18 mouse cellular contexts compared by ENCODE assay signal in the genomic region with DNA sequence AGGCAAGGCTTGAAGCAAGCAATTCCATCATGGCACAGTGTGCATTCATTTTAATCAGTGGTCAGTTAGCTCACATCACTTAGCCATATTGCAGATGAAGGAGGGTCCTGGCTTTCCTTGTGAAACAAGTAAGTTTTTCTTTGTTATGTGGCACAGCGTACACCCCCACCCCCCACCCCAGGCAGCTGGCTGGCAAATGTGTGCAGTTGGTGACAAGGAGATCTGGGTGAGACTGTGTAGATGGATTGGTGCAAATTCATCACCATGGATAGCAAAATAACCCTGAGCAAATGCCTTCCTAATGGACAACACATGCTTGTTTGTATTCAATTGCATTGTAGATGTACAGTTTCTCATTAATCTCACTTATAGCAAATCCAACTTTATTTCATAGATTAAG.
DNase-seq lines count a peak whose midpoint lies in the region; ATAC-seq and TF ChIP-seq lines count a peak whose summit lies in the region.
"Had no signal": no experiment of that assay in that cellular context is flagged by ENCODE, and none has a peak within 500 bp of the region (broad histone marks: within the 10 kb centered on the region; RNA-seq: fewer than 3 reads in every experiment).

No protein-coding gene starts in this region.

- ATAC-seq in neural tube, embryonic 15.5 days (ENCODE audit: low FRiP score) = no peak
- ATAC-seq in limb, embryonic 14.5 days (ENCODE audit: low FRiP score, low read depth) = no peak
- ATAC-seq: forebrain, embryonic 15.5 days; intestine, embryonic 16.5 days had no signal

- WGBS in neural tube, embryonic 15.5 days = 65% methylated on average over 1 of the region's 1 CpGs
- WGBS in limb, embryonic 14.5 days = 26% methylated on average over 1 of the region's 1 CpGs

- H3K9ac ChIP-seq in neural tube, embryonic 15.5 days (replicated peaks) = no peak overlapping the region
- H3K9ac ChIP-seq in limb, embryonic 14.5 days (ENCODE audit: low read depth, low read length, severe bottlenecking) = no peak overlapping the region
- H3K9ac ChIP-seq: embryonic facial prominence, embryonic 12.5 days; forebrain, embryonic 15.5 days had no signal

- H3K27ac ChIP-seq in neural tube, embryonic 15.5 days (replicated peaks) = no peak overlapping the region
- H3K27ac ChIP-seq in limb, embryonic 14.5 days (replicated peaks; ENCODE audit: low read depth, low read length) = no peak overlapping the region
- H3K27ac ChIP-seq: embryonic facial prominence, embryonic 12.5 days; forebrain, embryonic 15.5 days; heart, embryonic 10.5 days had no signal

- no peaks in the 10 kb centered on the region for H3K9me3 ChIP-seq in neural tube, embryonic 15.5 days (replicated peaks)
- H3K9me3 ChIP-seq in limb, embryonic 14.5 days (ENCODE audit: control insufficient read depth, low read length) = no peaks in the 10 kb centered on the region
- H3K9me3 ChIP-seq: embryonic facial prominence, embryonic 12.5 days; forebrain, embryonic 15.5 days; heart, embryonic 10.5 days had no signal

- peak; percentile 7 for DNase-seq in embryo, embryonic 10 days (ENCODE audit: low spot score)
- DNase-seq in embryo, embryonic 9.5 days (ENCODE audit: extremely low spot score) = no peak
- peak; percentile 19 for DNase-seq in neural tube, embryonic 10.5 days (ENCODE audit: extremely low spot score, low spot score)
- peak; percentile 5 for DNase-seq in limb, embryonic 14.5 days (ENCODE audit: low spot score)
- DNase-seq in retina, postnatal 1 day = peak; percentile 51
- DNase-seq in c-Kit-positive CD71-positive TER-119-positive erythroid progenitor cells, embryonic 14.5 days (ENCODE audit: low spot score) = no peak
- DNase-seq in spleen, postnatal 4 days (ENCODE audit: low spot score in 2 of 2) = no peak
- DNase-seq: adrenal gland, postnatal 14 days; cerebellum, adult 18-20 months; cerebellum, postnatal 10 days; gastrocnemius, postnatal 10 days; heart, adult 18-20 months; heart, postnatal 10 days had no signal

- no peaks in the 10 kb centered on the region for H3K27me3 ChIP-seq in neural tube, embryonic 15.5 days (replicated peaks)
- H3K27me3 ChIP-seq in limb, embryonic 14.5 days (ENCODE audit: control insufficient read depth, insufficient read depth, low read length) = no peaks in the 10 kb centered on the region
- H3K27me3 ChIP-seq: embryonic facial prominence, embryonic 12.5 days; forebrain, embryonic 15.5 days had no signal

- H3K36me3 ChIP-seq in neural tube, embryonic 15.5 days = no peaks in the 10 kb centered on the region
- no peaks in the 10 kb centered on the region for H3K36me3 ChIP-seq in limb, embryonic 14.5 days (ENCODE audit: control insufficient read depth, insufficient read depth, low read length)
- H3K36me3 ChIP-seq: embryonic facial prominence, embryonic 12.5 days; forebrain, embryonic 15.5 days; heart, embryonic 10.5 days had no signal

- H3K4me2 ChIP-seq in neural tube, embryonic 15.5 days = no peak overlapping the region
- no peak overlapping the region for H3K4me2 ChIP-seq in limb, embryonic 14.5 days (replicated peaks; ENCODE audit: low read depth, low read length, severe bottlenecking)
- H3K4me2 ChIP-seq: embryonic facial prominence, embryonic 12.5 days; forebrain, embryonic 15.5 days had no signal

- H3K4me1 ChIP-seq in neural tube, embryonic 15.5 days = no peaks in the 10 kb centered on the region
- H3K4me1 ChIP-seq in limb, embryonic 14.5 days (ENCODE audit: control insufficient read depth, insufficient read depth, low read length) = no peaks in the 10 kb centered on the region
- H3K4me1 ChIP-seq: embryonic facial prominence, embryonic 12.5 days; heart, embryonic 10.5 days had no signal

- no peak overlapping the region for H3K4me3 ChIP-seq in neural tube, embryonic 15.5 days (replicated peaks)
- no peak overlapping the region for H3K4me3 ChIP-seq in limb, embryonic 14.5 days (replicated peaks; ENCODE audit: low read length)
- H3K4me3 ChIP-seq: embryonic facial prominence, embryonic 12.5 days; forebrain, embryonic 15.5 days; heart, embryonic 10.5 days had no signal

- no peak for TF ChIP-seq POLR2A in limb, embryonic 14.5 days (IDR thresholded peaks at IDR 0.05; ENCODE audit: borderline replicate concordance, extremely low read depth, insufficient read depth, insufficient read length)

Comparison
In these comparisons a context has a peak if more than half of its experiments do, and no peak if none do; other contexts are left out.
1. DNase-seq: peak in embryo, embryonic 10 days (single experiment), neural tube, embryonic 10.5 days (single experiment), limb, embryonic 14.5 days (single experiment) and retina, postnatal 1 day (single experiment); none in embryo, embryonic 9.5 days (single experiment), c-Kit-positive CD71-positive TER-119-positive erythroid progenitor cells, embryonic 14.5 days (single experiment) and spleen, postnatal 4 days (0 of 2).